15 mouse cellular contexts compared by ENCODE assay signal in genomic region chr5:24342205-24342963, GRCm38 (mm10). TPM values are rescaled to one million over a fixed set of nuclear protein-coding genes. Genes with fewer than 3 reads are reported as not detected.
A peak's percentile ranks its signal among the peaks of the same experiment; 100 is the strongest.
DNase-seq lines count a peak whose midpoint lies in the region; ATAC-seq and TF ChIP-seq lines count a peak whose summit lies in the region.
"Had no signal": no experiment of that assay in that cellular context is flagged by ENCODE, and none has a peak within 500 bp of the region (broad histone marks: within the 10 kb centered on the region; RNA-seq: fewer than 3 reads in every experiment).

No protein-coding gene starts in this region.

- no peak for TF ChIP-seq CTCF in left cerebral cortex, adult 2 months (IDR thresholded peaks at IDR 0.05)

- DNase-seq in heart, adult 18-20 months, result peak; percentile 45 to 51
- DNase-seq in heart, adult 9 months (ENCODE audit: low spot score in 2 of 2), result no peak
- DNase-seq in midbrain, embryonic 10.5 days (ENCODE audit: low spot score), result no peak
- no peak for DNase-seq in midbrain, embryonic 11.5 days (ENCODE audit: low spot score, missing footprints)
- no peak for DNase-seq in embryonic facial prominence, embryonic 10.5 days (ENCODE audit: low spot score)
- no peak for DNase-seq in hindbrain, embryonic 14.5 days (ENCODE audit: low spot score)
- no peak for DNase-seq in left cerebral cortex, adult 2 months (ENCODE audit: extremely low spot score in 1 of 2, low spot score in 2 of 2)
- DNase-seq: cerebellum, adult 11-12 months; kidney, adult 9 months; lung, postnatal 36 days; retina, postnatal 1 day had no signal

- intact Hi-C loops in left cerebral cortex, adult 2 months (cut with DNase I), result no loop called here

- H3K9ac ChIP-seq in midbrain, embryonic 11.5 days (ENCODE audit: low read length), result no peak overlapping the region
- no peak overlapping the region for H3K9ac ChIP-seq in hindbrain, embryonic 14.5 days

- no peak overlapping the region for H3K4me3 ChIP-seq in midbrain, embryonic 10.5 days
- H3K4me3 ChIP-seq in midbrain, embryonic 11.5 days (ENCODE audit: low read depth, low read length), result no peak overlapping the region
- H3K4me3 ChIP-seq in embryonic facial prominence, embryonic 10.5 days, result no peak overlapping the region
- no peak overlapping the region for H3K4me3 ChIP-seq in hindbrain, embryonic 14.5 days (replicated peaks; ENCODE audit: low read length)
- H3K4me3 ChIP-seq in left cerebral cortex, adult 2 months, result no peak overlapping the region
- H3K4me3 ChIP-seq: layer of hippocampus, adult 2 months had no signal

- H3K27ac ChIP-seq in midbrain, embryonic 10.5 days (replicated peaks), result peak overlapping the region; percentile 95
- no peak overlapping the region; the same call in 1 of the 2 replicates for H3K27ac ChIP-seq in midbrain, embryonic 11.5 days (ENCODE audit: low read depth, low read length)
- peak overlapping the region; percentile 83; the same call in 1 of the 2 replicates for H3K27ac ChIP-seq in embryonic facial prominence, embryonic 10.5 days (replicated peaks)
- H3K27ac ChIP-seq in hindbrain, embryonic 14.5 days, result peak overlapping the region; percentile 47
- no peak overlapping the region for H3K27ac ChIP-seq in left cerebral cortex, adult 2 months
- H3K27ac ChIP-seq: layer of hippocampus, adult 2 months had no signal

- H3K27me3 ChIP-seq in midbrain, embryonic 10.5 days (ENCODE audit: low read depth, poor library complexity, severe bottlenecking), result peaks cover 22% of the 10 kb centered on the region
- no peaks in the 10 kb centered on the region for H3K27me3 ChIP-seq in midbrain, embryonic 11.5 days (ENCODE audit: control insufficient read depth, insufficient read depth, low read length)
- H3K27me3 ChIP-seq in embryonic facial prominence, embryonic 10.5 days (replicated peaks; ENCODE audit: low read depth, poor library complexity, severe bottlenecking), result peaks cover 34% of the 10 kb centered on the region
- no peaks in the 10 kb centered on the region for H3K27me3 ChIP-seq in hindbrain, embryonic 14.5 days (ENCODE audit: control insufficient read depth, insufficient read depth, low read length)

- peaks cover 66% of the 10 kb centered on the region for H3K4me1 ChIP-seq in midbrain, embryonic 10.5 days
- H3K4me1 ChIP-seq in midbrain, embryonic 11.5 days (ENCODE audit: control insufficient read depth, insufficient read depth, low read length), result peaks cover 45% of the 10 kb centered on the region
- H3K4me1 ChIP-seq in embryonic facial prominence, embryonic 10.5 days, result peaks cover 37% of the 10 kb centered on the region
- H3K4me1 ChIP-seq in hindbrain, embryonic 14.5 days (replicated peaks; ENCODE audit: control insufficient read depth, insufficient read depth, low read length), result peaks cover 30% of the 10 kb centered on the region

- WGBS in midbrain, embryonic 10.5 days, result 85% methylated on average over 14 of the region's 14 CpGs
- WGBS in midbrain, embryonic 11.5 days, result 80% methylated on average over 14 of the region's 14 CpGs
- 83% methylated on average over 14 of the region's 14 CpGs for WGBS in embryonic facial prominence, embryonic 10.5 days
- WGBS in hindbrain, embryonic 14.5 days, result 82% methylated on average over 14 of the region's 14 CpGs

- H3K4me2 ChIP-seq in midbrain, embryonic 11.5 days, result no peak overlapping the region
- no peak overlapping the region for H3K4me2 ChIP-seq in hindbrain, embryonic 14.5 days (replicated peaks)
- H3K4me2 ChIP-seq: liver, embryonic 11.5 days had no signal

- ATAC-seq in midbrain, embryonic 11.5 days (ENCODE audit: low FRiP score), result no peak
- no peak for ATAC-seq in hindbrain, embryonic 14.5 days (ENCODE audit: low FRiP score)
- ATAC-seq: activated CD4-positive, CD25-positive, alpha-beta regulatory T cell, adult 4 months had no signal

- H3K9me3 ChIP-seq in midbrain, embryonic 10.5 days (replicated peaks), result no peaks in the 10 kb centered on the region
- H3K9me3 ChIP-seq in midbrain, embryonic 11.5 days (ENCODE audit: control insufficient read depth, low read length), result no peaks in the 10 kb centered on the region
- H3K9me3 ChIP-seq in embryonic facial prominence, embryonic 10.5 days, result no peaks in the 10 kb centered on the region
- no peaks in the 10 kb centered on the region for H3K9me3 ChIP-seq in hindbrain, embryonic 14.5 days (ENCODE audit: control insufficient read depth, low read length)

- H3K36me3 ChIP-seq in midbrain, embryonic 10.5 days, result peaks cover 9% of the 10 kb centered on the region; the same call in 1 of the 2 replicates
- no peaks in the 10 kb centered on the region for H3K36me3 ChIP-seq in midbrain, embryonic 11.5 days (ENCODE audit: control insufficient read depth, insufficient read depth, low read length)
- H3K36me3 ChIP-seq in embryonic facial prominence, embryonic 10.5 days (replicated peaks), result no peaks in the 10 kb centered on the region
- H3K36me3 ChIP-seq in hindbrain, embryonic 14.5 days (replicated peaks; ENCODE audit: control insufficient read depth, insufficient read depth), result peaks cover 6% of the 10 kb centered on the region; the same call in 1 of the 2 replicates

RNA-seq across cellular contexts. Expression of gene Kcnh2, which starts 9.0 kb away (rescaled TPM):
- 10 to 100 TPM; 52.6 to 61.1 TPM for total RNA-seq in heart, adult 18-20 months (2021)
- polyA plus RNA-seq in midbrain, embryonic 10.5 days (2016; fragmentation: Nextera tagmentation; extraction: Ambion mirVana), result 27.1 and 35.3 TPM in 2 replicates
- polyA plus RNA-seq in midbrain, embryonic 11.5 days (2014; fragmentation: Nextera tagmentation; extraction: Ambion mirVana), result 12.5 and 16.2 TPM in 2 replicates
- 10.9 and 13.7 TPM in 2 replicates for polyA plus RNA-seq in embryonic facial prominence, embryonic 10.5 days (2016; fragmentation: Nextera tagmentation; extraction: Ambion mirVana)
- polyA plus RNA-seq in hindbrain, embryonic 14.5 days (2014; fragmentation: Nextera tagmentation; extraction: Ambion mirVana), result 13.9 and 15.1 TPM in 2 replicates
- 10 to 100 TPM; 28.6 to 32.8 TPM for total RNA-seq in left cerebral cortex, adult 2 months (2021)
- total RNA-seq: granulocyte monocyte progenitor cell, adult 5-6 weeks had no signal

RNA-seq across cellular contexts. Expression of gene Nos3, which starts 22.2 kb away (rescaled TPM):
- total RNA-seq in heart, adult 18-20 months (2021), result 10 to 100 TPM; 21.8 to 22.6 TPM
- 7.9 and 9.3 TPM in 2 replicates for polyA plus RNA-seq in midbrain, embryonic 10.5 days (2016; fragmentation: Nextera tagmentation; extraction: Ambion mirVana)
- 4.9 and 5.5 TPM in 2 replicates for polyA plus RNA-seq in midbrain, embryonic 11.5 days (2014; fragmentation: Nextera tagmentation; extraction: Ambion mirVana)
- polyA plus RNA-seq in embryonic facial prominence, embryonic 10.5 days (2016; fragmentation: Nextera tagmentation; extraction: Ambion mirVana), result 7.6 and 7.7 TPM in 2 replicates
- 8.6 and 10.6 TPM in 2 replicates for polyA plus RNA-seq in hindbrain, embryonic 14.5 days (2014; fragmentation: Nextera tagmentation; extraction: Ambion mirVana)
- total RNA-seq in left cerebral cortex, adult 2 months (2021), result 1 to 10 TPM; 8.8 to 9.3 TPM
- total RNA-seq: granulocyte monocyte progenitor cell, adult 5-6 weeks had no signal

RNA-seq across cellular contexts. Expression of gene Atg9b, which starts 49.6 kb away (rescaled TPM):
- total RNA-seq in heart, adult 18-20 months (2021), result 1 to 10 TPM in 1 of 2 experiments, under 1 TPM in 1; 0.75 to 1.4 TPM
- 0.31 and 0.72 TPM in 2 replicates for polyA plus RNA-seq in midbrain, embryonic 10.5 days (2016; fragmentation: Nextera tagmentation; extraction: Ambion mirVana)
- polyA plus RNA-seq in midbrain, embryonic 11.5 days (2014; fragmentation: Nextera tagmentation; extraction: Ambion mirVana), result 0.40 and 0.66 TPM in 2 replicates
- polyA plus RNA-seq in embryonic facial prominence, embryonic 10.5 days (2016; fragmentation: Nextera tagmentation; extraction: Ambion mirVana), result 0.69 and 0.83 TPM in 2 replicates
- polyA plus RNA-seq in hindbrain, embryonic 14.5 days (2014; fragmentation: Nextera tagmentation; extraction: Ambion mirVana), result 1.6 and 2.4 TPM in 2 replicates
- 1 to 10 TPM; 4.0 to 4.2 TPM for total RNA-seq in left cerebral cortex, adult 2 months (2021)

RNA-seq across cellular contexts. Expression of gene Abcb8, which starts 51.1 kb away (rescaled TPM):
- total RNA-seq in heart, adult 18-20 months (2021), result 10 to 100 TPM; 87.2 to 90.7 TPM
- 62.9 and 64.6 TPM in 2 replicates for polyA plus RNA-seq in midbrain, embryonic 10.5 days (2016; fragmentation: Nextera tagmentation; extraction: Ambion mirVana)
- 32.5 and 34.1 TPM in 2 replicates for polyA plus RNA-seq in midbrain, embryonic 11.5 days (2014; fragmentation: Nextera tagmentation; extraction: Ambion mirVana)
- polyA plus RNA-seq in embryonic facial prominence, embryonic 10.5 days (2016; fragmentation: Nextera tagmentation; extraction: Ambion mirVana), result 53.6 and 57.2 TPM in 2 replicates
- 42.0 and 45.6 TPM in 2 replicates for polyA plus RNA-seq in hindbrain, embryonic 14.5 days (2014; fragmentation: Nextera tagmentation; extraction: Ambion mirVana)
- total RNA-seq in left cerebral cortex, adult 2 months (2021), result 10 to 100 TPM; 45.3 to 54.9 TPM

Comparison
In these comparisons a context has a peak if more than half of its experiments do, and no peak if none do; other contexts are left out.
1. DNase-seq: peak in heart, adult 18-20 months (2 of 2); none in heart, adult 9 months (0 of 2), midbrain, embryonic 10.5 days (single experiment), midbrain, embryonic 11.5 days (single experiment), embryonic facial prominence, embryonic 10.5 days (single experiment), hindbrain, embryonic 14.5 days (single experiment) and left cerebral cortex, adult 2 months (0 of 2).
2. H3K27ac ChIP-seq: peak in midbrain, embryonic 10.5 days (single experiment), embryonic facial prominence, embryonic 10.5 days (single experiment) and hindbrain, embryonic 14.5 days (single experiment); none in midbrain, embryonic 11.5 days (single experiment) and left cerebral cortex, adult 2 months (single experiment).